Mouse (Mus musculus): ENCODE measurements around the gene Tmem128. TPM values are rescaled to one million over a fixed set of nuclear protein-coding genes. Genes with fewer than 3 reads are reported as not detected.

The Tmem128 gene
- total RNA-seq, 2 experiments from 2014 or later: 12.5 to 14.3 TPM

- intact Hi-C loops (cut with DNase I): no loop called here
- DNase-seq (ENCODE audit: low spot score): no peak
Observed at GRCm38 (mm10) chr5:38276451-38276850, 16.5 kb downstream of the Tmem128 start.

- DNase-seq (ENCODE audit: low spot score): no peak
- intact Hi-C loops (cut with DNase I): no loop called here
Observed at GRCm38 (mm10) chr5:38277098-38277866, 17.3 kb downstream of the Tmem128 start.

GRCm38 (mm10) chr5:38277936-38278600 lies 18.1 kb downstream of the Tmem128 start:
- intact Hi-C loops (cut with DNase I): no loop called here

GRCm38 (mm10) chr5:38280075-38280474 lies 20.1 kb downstream of the Tmem128 start:
- no peak for DNase-seq (ENCODE audit: low spot score)
- intact Hi-C loops (cut with DNase I): no loop called here

More at GRCm38 (mm10) chr5:38277936-38278600, 18.1 kb downstream of the Tmem128 start:
- DNase-seq (ENCODE audit: low spot score): no peak

- DNase-seq (ENCODE audit: low spot score): no peak
- intact Hi-C loops (cut with DNase I): no loop called here
Observed at GRCm38 (mm10) chr5:38285724-38286123, 25.7 kb downstream of the Tmem128 start.

GRCm38 (mm10) chr5:38288476-38288875 lies 28.5 kb downstream of the Tmem128 start:
- intact Hi-C loops (cut with DNase I): no loop called here
- DNase-seq (ENCODE audit: low spot score): no peak

- intact Hi-C loops (cut with DNase I): no loop called here
Observed at GRCm38 (mm10) chr5:38301761-38302411, 41.9 kb downstream of the Tmem128 start.

GRCm38 (mm10) chr5:38302651-38303050 lies 42.7 kb downstream of the Tmem128 start:
- DNase-seq (ENCODE audit: low spot score): no peak
- intact Hi-C loops (cut with DNase I): no loop called here

More at GRCm38 (mm10) chr5:38301761-38302411, 41.9 kb downstream of the Tmem128 start:
- no peak for DNase-seq (ENCODE audit: low spot score)

GRCm38 (mm10) chr5:38305241-38305640 lies 45.3 kb downstream of the Tmem128 start:
- DNase-seq (ENCODE audit: low spot score): no peak
- intact Hi-C loops (cut with DNase I): loop anchor here (5.0 kb wide), 1 partner anchor 277 kb away; no protein-coding TSS in a partner anchor

GRCm38 (mm10) chr5:38307255-38308101 lies 47.5 kb downstream of the Tmem128 start:
- intact Hi-C loops (cut with DNase I): loop anchor here (1.0 to 5.0 kb wide), 4 partner anchors 171 to 323 kb away; no protein-coding TSS in a partner anchor
- peak; percentile 66 for DNase-seq (ENCODE audit: low spot score)

GRCm38 (mm10) chr5:38308873-38309272 lies 48.9 kb downstream of the Tmem128 start:
- DNase-seq (ENCODE audit: low spot score): no peak
- intact Hi-C loops (cut with DNase I): loop anchor here (5.0 kb wide), 1 partner anchor 273 kb away; no protein-coding TSS in a partner anchor

- DNase-seq (ENCODE audit: low spot score): no peak
- intact Hi-C loops (cut with DNase I): loop anchor here (5.0 kb wide), 1 partner anchor 273 kb away; no protein-coding TSS in a partner anchor
Observed at GRCm38 (mm10) chr5:38309795-38310194, 49.8 kb downstream of the Tmem128 start.

Other genes starting within 250 kb of the Tmem128 start
- gene Stx18, start 221.4 kb upstream of the Tmem128 start, total RNA-seq (2021): 10 to 100 TPM; 15.0 to 16.4 TPM
- 1 to 10 TPM; 6.3 to 7.7 TPM for gene Nsg1, start 100.3 kb upstream of the Tmem128 start, total RNA-seq (2021)
- gene Zbtb49, start 39.7 kb upstream of the Tmem128 start, total RNA-seq (2021): 1 to 10 TPM; 3.7 to 4.0 TPM
- gene Lyar, start 39.7 kb upstream of the Tmem128 start, total RNA-seq (2021): 10 to 100 TPM; 14.4 to 15.8 TPM
- under 1 TPM; 0.36 to 0.78 TPM for gene Otop1, start 15.8 kb downstream of the Tmem128 start, total RNA-seq (2021)
- gene Drd5, start 59.2 kb downstream of the Tmem128 start, total RNA-seq (2021): not detected
- gene Slc2a9, start 243.0 kb downstream of the Tmem128 start, total RNA-seq (2021): 1 to 10 TPM; 1.1 to 1.6 TPM